Mouse (Mus musculus): ENCODE results near the gene Tk1. TPM values are rescaled to one million over a fixed set of nuclear protein-coding genes. Genes with fewer than 3 reads are reported as not detected.
"Not testable (repeated sequence)": the region's sequence is repeated elsewhere in the genome, so short reads cannot be mapped to it uniquely, and the experiment has no call there.

Gene Tk1
- polyA plus RNA-seq, 1 experiment from 2014 or later = 138 TPM

- Histone ChIP-seq H3K4me2 (no peak overlapping the region), H3K9ac (no peak overlapping the region), H3K4me3 (replicated peaks) (no peak overlapping the region), H3K27ac (replicated peaks) (peak overlapping the region; percentile 92), H3K36me3 (replicated peaks) (peaks cover 14% of the 10 kb centered on the region), H3K4me1 (replicated peaks) (peaks cover 64% of the 10 kb centered on the region), H3K9me3 (replicated peaks) (no peaks in the 10 kb centered on the region), H3K27me3 (no peaks in the 10 kb centered on the region)
- peak; percentile 10; the same call in 1 of the 2 replicates for ATAC-seq (ENCODE audit: insufficient read depth)
- 38% methylated on average over 5 of the region's 5 CpGs for WGBS (ENCODE audit: insufficient replicate concordance)
These were observed 20.7 kb upstream of the Tk1 start for GRCm38 (mm10) chr11:117846640-117847039.

DNA sequence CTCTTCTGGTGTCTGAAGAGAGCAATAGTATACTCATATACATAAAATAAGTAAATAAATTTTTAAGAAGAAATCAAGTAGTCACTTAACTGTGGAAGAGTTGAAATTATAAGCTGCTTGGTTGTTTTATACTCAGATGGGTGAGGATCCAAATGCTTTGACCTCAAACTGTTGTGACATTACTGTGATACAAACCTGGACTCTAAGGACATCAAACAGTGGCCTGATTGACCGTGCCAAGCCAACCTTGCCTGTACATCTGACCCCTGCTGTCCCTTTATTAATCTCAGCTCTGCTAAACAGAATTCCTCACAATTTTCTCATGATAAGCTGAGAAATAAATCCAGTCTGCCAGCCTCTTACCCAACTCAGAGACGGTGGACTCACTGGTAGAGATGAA lies 19.8 kb upstream of the Tk1 start:
- no peak for ATAC-seq (ENCODE audit: insufficient read depth)

GRCm38 (mm10) chr11:117844997-117845396 lies 19.1 kb upstream of the Tk1 start:
- Histone ChIP-seq H3K9ac (no peak overlapping the region), H3K27ac (replicated peaks) (peak overlapping the region; percentile 70), H3K4me1 (replicated peaks) (peaks cover 67% of the 10 kb centered on the region), H3K9me3 (replicated peaks) (no peaks in the 10 kb centered on the region), H3K36me3 (replicated peaks) (no peaks in the 10 kb centered on the region), H3K4me2 (no peak overlapping the region), H3K27me3 (no peaks in the 10 kb centered on the region), H3K4me3 (replicated peaks) (no peak overlapping the region)
- ATAC-seq (ENCODE audit: insufficient read depth) = no peak
- WGBS (ENCODE audit: insufficient replicate concordance) = 62% methylated on average over 2 of the region's 2 CpGs

More for the DNA sequence above, 19.8 kb upstream of the Tk1 start:
- H3K9ac ChIP-seq = no peak overlapping the region
- 63% methylated on average over 2 of the region's 2 CpGs for WGBS (ENCODE audit: insufficient replicate concordance)
- H3K4me3 ChIP-seq (replicated peaks) = no peak overlapping the region
- no peaks in the 10 kb centered on the region for H3K27me3 ChIP-seq
- H3K36me3 ChIP-seq (replicated peaks) = peaks cover 5% of the 10 kb centered on the region; the same call in 1 of the 2 replicates
- no peak overlapping the region for H3K4me2 ChIP-seq
- H3K9me3 ChIP-seq (replicated peaks) = no peaks in the 10 kb centered on the region
- peak overlapping the region; percentile 70 for H3K27ac ChIP-seq (replicated peaks)
- H3K4me1 ChIP-seq (replicated peaks) = peaks cover 67% of the 10 kb centered on the region

- Histone ChIP-seq H3K27ac (replicated peaks) (0 out of 2 replicates have a peak overlapping the region, but pooled peaks have one; percentile 4), H3K4me3 (replicated peaks) (no peak overlapping the region), H3K4me1 (replicated peaks) (peaks cover 78% of the 10 kb centered on the region), H3K36me3 (replicated peaks) (no peaks in the 10 kb centered on the region), H3K27me3 (no peaks in the 10 kb centered on the region), H3K4me2 (no peak overlapping the region), H3K9ac (no peak overlapping the region), H3K9me3 (replicated peaks) (no peaks in the 10 kb centered on the region)
- 64% methylated on average over 2 of the region's 2 CpGs for WGBS (ENCODE audit: insufficient replicate concordance)
- ATAC-seq (ENCODE audit: insufficient read depth) = no peak
These were observed 17.5 kb upstream of the Tk1 start for GRCm38 (mm10) chr11:117843434-117843833.

- no peak overlapping the region for H3K4me3 ChIP-seq (replicated peaks)
- ATAC-seq (ENCODE audit: insufficient read depth) = no peak
- no peak overlapping the region; the same call in 1 of the 2 replicates for H3K9ac ChIP-seq
- peaks cover 78% of the 10 kb centered on the region for H3K4me1 ChIP-seq (replicated peaks)
- peak overlapping the region; percentile 90 for H3K27ac ChIP-seq (replicated peaks)
- WGBS (ENCODE audit: insufficient replicate concordance) = 55% methylated on average over 1 of the region's 1 CpGs
- no peaks in the 10 kb centered on the region for H3K27me3 ChIP-seq
- no peaks in the 10 kb centered on the region for H3K9me3 ChIP-seq (replicated peaks)
- no peak overlapping the region; the same call in 1 of the 2 replicates for H3K4me2 ChIP-seq
- H3K36me3 ChIP-seq (replicated peaks) = no peaks in the 10 kb centered on the region
These were observed 15.0 kb upstream of the Tk1 start for GRCm38 (mm10) chr11:117840910-117841309.

DNA sequence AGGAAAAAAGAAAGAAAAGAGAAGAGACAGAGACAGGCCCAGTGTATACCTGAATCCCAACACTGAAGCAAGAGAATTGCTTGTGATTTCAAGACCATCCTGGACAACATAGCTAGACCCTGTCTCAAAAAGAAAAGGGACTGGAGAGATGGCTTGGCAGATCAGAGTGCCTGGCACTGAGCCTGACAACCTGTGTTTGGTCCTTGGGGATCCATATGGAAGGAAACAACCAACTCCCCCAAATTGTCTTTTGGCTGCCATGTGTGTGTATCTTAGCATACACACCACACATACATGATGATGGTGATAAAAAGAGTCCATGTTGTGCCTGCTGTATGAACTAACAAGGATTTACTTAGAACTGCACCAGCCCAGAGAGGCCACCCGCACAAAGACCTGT lies 13.1 kb upstream of the Tk1 start:
- ATAC-seq (ENCODE audit: insufficient read depth) = peak; percentile 11; the same call in 1 of the 2 replicates
- Histone ChIP-seq H3K27ac (replicated peaks) (peak overlapping the region; percentile 90), H3K36me3 (replicated peaks) (no peaks in the 10 kb centered on the region), H3K4me3 (replicated peaks) (no peak overlapping the region), H3K9ac (peak overlapping the region; percentile 38), H3K4me2 (peak overlapping the region; percentile 57), H3K27me3 (no peaks in the 10 kb centered on the region), H3K4me1 (replicated peaks) (peaks cover 83% of the 10 kb centered on the region), H3K9me3 (replicated peaks) (no peaks in the 10 kb centered on the region)
- 34% methylated on average over 1 of the region's 1 CpGs for WGBS (ENCODE audit: insufficient replicate concordance)

GRCm38 (mm10) chr11:117838572-117838971 lies 12.7 kb upstream of the Tk1 start:
- Histone ChIP-seq H3K4me1 (replicated peaks) (peaks cover 87% of the 10 kb centered on the region), H3K27me3 (no peaks in the 10 kb centered on the region), H3K9me3 (replicated peaks) (no peaks in the 10 kb centered on the region), H3K36me3 (replicated peaks) (no peaks in the 10 kb centered on the region), H3K9ac (peak overlapping the region; percentile 38; the same call in 1 of the 2 replicates), H3K4me2 (peak overlapping the region; percentile 57), H3K27ac (replicated peaks) (peak overlapping the region; percentile 90), H3K4me3 (replicated peaks) (0 out of 2 replicates have a peak overlapping the region, but pooled peaks have one; percentile 6)
- 15% methylated on average over 2 of the region's 2 CpGs for WGBS (ENCODE audit: insufficient replicate concordance)
- ATAC-seq (ENCODE audit: insufficient read depth) = peak; percentile 96

DNA sequence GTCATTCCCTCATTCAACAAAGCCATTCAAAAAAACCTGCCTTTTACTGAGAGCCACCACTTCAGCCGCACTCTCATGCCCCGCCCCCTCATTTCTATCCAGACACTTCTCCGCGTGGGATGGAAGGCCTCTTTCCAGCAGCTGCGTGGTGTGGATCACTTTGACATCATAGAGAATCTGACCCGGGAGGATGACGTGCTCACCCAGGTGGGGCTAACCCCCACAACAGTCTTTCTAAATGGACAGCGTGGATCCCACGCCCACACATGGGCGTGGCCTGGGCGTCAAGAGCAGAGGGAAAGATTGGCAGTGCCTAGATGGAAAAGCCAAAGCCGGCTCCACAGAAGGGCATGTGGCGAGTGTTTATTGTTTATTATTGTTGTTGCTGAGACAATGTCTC lies 10.4 kb upstream of the Tk1 start:
- no peaks in the 10 kb centered on the region for H3K9me3 ChIP-seq (replicated peaks)
- ATAC-seq (ENCODE audit: insufficient read depth) = no peak
- peaks cover 96% of the 10 kb centered on the region for H3K4me1 ChIP-seq (replicated peaks)
- H3K4me3 ChIP-seq (replicated peaks) = peak overlapping the region; percentile 29; the same call in 1 of the 2 replicates
- peak overlapping the region; percentile 90 for H3K27ac ChIP-seq (replicated peaks)
- no peak overlapping the region for H3K9ac ChIP-seq
- WGBS (ENCODE audit: insufficient replicate concordance) = 24% methylated on average over 13 of the region's 13 CpGs
- H3K27me3 ChIP-seq = no peaks in the 10 kb centered on the region
- no peaks in the 10 kb centered on the region for H3K36me3 ChIP-seq (replicated peaks)
- peak overlapping the region; percentile 58 for H3K4me2 ChIP-seq

- Histone ChIP-seq H3K4me1 (replicated peaks) (peaks cover 96% of the 10 kb centered on the region), H3K36me3 (replicated peaks) (no peaks in the 10 kb centered on the region), H3K9me3 (replicated peaks) (no peaks in the 10 kb centered on the region), H3K27ac (replicated peaks) (peak overlapping the region; percentile 68), H3K9ac (no peak overlapping the region), H3K4me3 (replicated peaks) (no peak overlapping the region), H3K4me2 (no peak overlapping the region), H3K27me3 (no peaks in the 10 kb centered on the region)
- no peak for ATAC-seq (ENCODE audit: insufficient read depth)
- WGBS (ENCODE audit: insufficient replicate concordance) = 78% methylated on average over 8 of the region's 8 CpGs
These were observed 8.2 kb upstream of the Tk1 start for GRCm38 (mm10) chr11:117834086-117834485.

DNA sequence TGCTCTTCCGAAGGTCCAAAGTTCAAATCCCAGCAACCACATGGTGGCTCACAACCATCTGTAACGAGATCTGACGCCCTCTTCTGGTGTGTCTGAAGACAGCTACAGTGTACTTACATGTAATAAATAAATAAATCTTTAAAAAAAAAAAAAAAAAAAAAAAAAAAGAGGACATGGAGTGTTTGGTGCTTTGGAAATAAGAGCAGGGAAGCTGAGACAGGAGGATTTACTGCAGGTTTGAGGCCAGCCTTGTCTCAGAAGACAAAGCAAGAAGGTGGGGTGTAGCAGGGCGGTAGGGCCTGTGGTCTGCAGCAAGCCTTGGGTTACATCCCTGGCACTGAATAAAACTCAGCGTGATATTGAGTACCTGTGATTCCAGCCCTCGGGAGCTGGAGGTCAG lies 7.6 kb upstream of the Tk1 start:
- not testable (repeated sequence) for ATAC-seq (ENCODE audit: insufficient read depth); H3K36me3 ChIP-seq (replicated peaks); H3K9ac ChIP-seq; H3K9me3 ChIP-seq (replicated peaks); H3K4me3 ChIP-seq (replicated peaks); H3K27me3 ChIP-seq; H3K4me2 ChIP-seq
- Histone ChIP-seq H3K27ac (replicated peaks) (peak overlapping the region; percentile 68), H3K4me1 (replicated peaks) (peaks cover 96% of the 10 kb centered on the region)
- 86% methylated on average over 6 of the region's 6 CpGs for WGBS (ENCODE audit: insufficient replicate concordance)

- Histone ChIP-seq H3K4me2 (peak overlapping the region; percentile 96), H3K4me1 (replicated peaks) (peaks cover 96% of the 10 kb centered on the region), H3K36me3 (replicated peaks) (no peaks in the 10 kb centered on the region), H3K27me3 (no peaks in the 10 kb centered on the region), H3K27ac (replicated peaks) (peak overlapping the region; percentile 93), H3K4me3 (replicated peaks) (peak overlapping the region; percentile 67), H3K9ac (peak overlapping the region; percentile 71), H3K9me3 (replicated peaks) (no peaks in the 10 kb centered on the region)
- peak; percentile 76 for ATAC-seq (ENCODE audit: insufficient read depth)
- WGBS (ENCODE audit: insufficient replicate concordance) = 11% methylated on average over 28 of the region's 28 CpGs
These were observed 6.4 kb upstream of the Tk1 start for GRCm38 (mm10) chr11:117832086-117832969.
